Mouse (Mus musculus) brain, adult 2 months (tissue): ENCODE measurements around the gene Adcy6.

Experiments
- DNase-seq: peaks from one replicate; pipeline ENCODE4 v3.0.0; 2011; ENCODE audit warnings: low read depth, low spot score

The Adcy6 gene

GRCm38 (mm10) chr15:98609331-98610130 is at the start of gene Adcy6:
TSS of gene Adcy6 (minus strand) at chr15:98610076.
- peak; percentile 84 for DNase-seq

DNA sequence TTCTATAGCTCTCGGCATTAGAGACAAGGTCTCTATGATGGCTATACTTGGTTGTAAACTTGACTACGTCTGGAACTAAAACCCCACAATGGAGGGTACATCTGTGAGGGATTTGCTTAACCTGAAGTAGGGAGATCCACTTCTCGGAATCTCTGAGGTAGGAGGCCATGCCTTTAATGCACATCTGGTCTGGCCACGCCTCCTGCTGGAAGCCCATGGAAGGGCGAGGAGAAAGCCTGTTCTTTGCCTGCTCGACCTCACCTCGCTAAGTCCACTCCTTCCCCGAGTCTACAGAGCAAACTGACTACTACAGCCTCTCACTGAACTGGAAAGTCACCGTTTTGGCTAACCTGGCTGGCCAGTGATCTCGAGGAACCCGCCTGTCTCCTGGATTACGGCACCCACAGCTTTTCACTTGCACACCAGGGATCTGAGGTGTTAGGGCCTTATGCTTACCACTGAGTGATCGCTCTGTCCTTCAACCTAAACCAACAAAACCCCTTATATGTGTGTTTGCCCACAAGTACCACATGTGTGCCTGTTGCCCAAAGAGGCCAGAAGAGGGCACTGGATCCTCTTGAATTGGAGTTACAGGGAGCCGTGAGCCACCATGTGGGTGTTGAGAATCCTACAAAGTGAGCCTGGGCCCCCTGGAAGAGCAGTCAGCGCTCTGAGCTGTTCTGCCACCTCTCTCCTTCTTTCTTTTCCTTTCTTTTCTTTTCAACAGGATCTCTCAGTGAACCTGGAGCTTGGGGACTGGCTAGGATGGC is 47.3 kb upstream of the Adcy6 start:
- no peak for DNase-seq

DNA sequence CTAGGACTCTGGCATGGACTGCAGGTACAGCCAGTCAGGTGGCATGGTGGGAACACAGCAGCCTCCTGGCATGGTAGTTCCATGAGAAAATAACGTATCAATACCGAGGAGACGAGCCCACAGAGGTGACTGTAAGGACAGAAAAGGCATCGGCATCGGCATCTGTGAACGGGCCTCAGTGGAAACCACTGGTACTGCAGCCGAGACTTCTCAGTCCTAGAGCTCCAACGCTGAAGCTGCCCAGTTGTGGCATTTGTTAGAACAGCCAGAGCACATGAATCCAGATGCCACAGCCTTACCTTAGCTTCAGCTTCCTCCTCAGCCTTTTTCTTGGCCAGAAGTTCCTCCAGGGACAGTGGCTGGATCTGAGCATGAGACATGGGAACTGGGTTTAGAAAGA is 42.3 kb upstream of the Adcy6 start:
- DNase-seq, result no peak

DNA sequence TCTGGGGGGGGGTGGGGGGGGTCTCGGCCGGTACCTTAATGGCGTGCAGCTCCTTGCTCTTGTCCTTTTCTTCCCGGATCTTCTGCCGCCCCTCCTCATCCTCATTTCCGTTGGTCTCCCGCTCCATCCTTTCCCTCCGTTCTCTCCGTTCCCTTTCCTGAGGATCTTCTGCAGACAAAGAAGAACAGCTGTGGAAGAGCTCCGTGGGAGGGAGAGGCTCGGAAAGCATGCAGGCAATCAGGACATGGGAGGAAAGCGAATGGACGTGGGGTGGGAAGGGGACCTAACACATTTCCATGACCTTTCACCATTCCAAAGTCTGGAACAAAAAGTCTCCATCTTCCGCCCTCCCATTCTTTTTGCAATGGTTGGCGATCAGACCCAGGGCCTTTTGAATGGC is 41.6 kb upstream of the Adcy6 start:
- DNase-seq, result peak; percentile 56

GRCm38 (mm10) chr15:98648071-98648470 is 38.2 kb upstream of the Adcy6 start:
- DNase-seq, result peak; percentile 73

DNA sequence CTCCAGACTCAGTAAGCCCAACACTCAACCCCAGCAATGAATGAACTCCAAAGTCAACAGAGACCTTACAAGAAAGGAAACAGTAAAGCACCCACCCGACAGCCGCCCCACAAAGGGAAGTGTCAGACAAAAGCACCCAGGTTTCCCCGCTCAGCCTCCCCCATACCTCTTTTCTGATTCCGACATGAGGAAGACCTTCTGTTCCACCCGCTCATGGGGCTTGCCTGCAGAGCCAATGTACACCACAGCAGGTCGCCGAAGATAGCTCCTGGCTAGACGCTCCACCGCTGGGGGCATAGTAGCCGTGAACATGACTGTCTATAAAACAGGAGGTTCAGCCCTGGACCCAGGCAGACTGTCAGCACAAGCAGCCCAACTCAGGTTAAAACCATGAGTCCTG is 37.4 kb upstream of the Adcy6 start:
- DNase-seq, result peak; percentile 64

- DNase-seq, result no peak
These were observed 36.9 kb upstream of the Adcy6 start for GRCm38 (mm10) chr15:98646737-98647136.

- DNase-seq, result no peak
These were observed 35.5 kb upstream of the Adcy6 start for GRCm38 (mm10) chr15:98645057-98646026.

- no peak for DNase-seq
These were observed 34.5 kb upstream of the Adcy6 start for GRCm38 (mm10) chr15:98644406-98644805.

- DNase-seq, result peak; percentile 58
These were observed 30.3 kb upstream of the Adcy6 start for GRCm38 (mm10) chr15:98640157-98640556.

DNA sequence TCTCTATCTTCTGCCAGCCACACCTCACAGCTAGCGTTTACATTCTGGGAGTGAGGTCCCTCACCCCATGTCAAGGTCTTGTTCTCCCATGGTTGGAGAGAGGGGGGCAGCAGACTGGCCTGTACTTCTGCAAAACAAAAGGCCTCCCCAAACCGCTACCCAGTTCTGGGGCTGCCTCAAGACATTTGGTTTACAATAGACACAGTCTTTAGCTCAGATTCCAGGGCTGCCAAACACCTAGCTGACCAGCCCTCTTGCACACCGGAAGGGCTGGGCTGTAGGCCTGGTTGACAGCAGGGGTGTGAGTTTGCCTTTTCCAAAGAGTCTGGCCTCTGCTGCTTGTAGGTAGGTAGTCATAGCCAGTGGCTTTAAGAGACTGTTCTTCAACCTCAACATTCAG is 27.3 kb upstream of the Adcy6 start:
- DNase-seq, result no peak

DNA sequence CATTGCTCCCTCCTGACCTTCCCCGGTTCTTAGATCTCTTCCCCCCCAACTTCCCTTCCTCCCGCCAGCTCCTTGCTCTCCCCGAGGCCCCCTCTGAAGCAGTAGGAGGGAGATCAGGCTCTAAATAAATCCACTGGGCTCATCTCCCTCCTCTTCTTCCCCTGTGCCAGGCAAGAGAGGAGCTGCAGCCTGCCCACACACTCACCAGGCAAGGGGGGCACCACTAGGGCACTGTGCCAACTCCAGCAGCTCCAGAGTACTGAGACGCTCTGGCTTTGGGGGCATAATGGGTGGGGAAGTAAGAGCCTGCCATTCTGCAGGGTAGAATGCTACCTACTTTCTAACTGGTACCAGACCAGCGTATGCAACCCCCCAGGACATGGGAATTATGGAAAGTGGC is 26.6 kb upstream of the Adcy6 start:
- peak; percentile 87 for DNase-seq

DNA sequence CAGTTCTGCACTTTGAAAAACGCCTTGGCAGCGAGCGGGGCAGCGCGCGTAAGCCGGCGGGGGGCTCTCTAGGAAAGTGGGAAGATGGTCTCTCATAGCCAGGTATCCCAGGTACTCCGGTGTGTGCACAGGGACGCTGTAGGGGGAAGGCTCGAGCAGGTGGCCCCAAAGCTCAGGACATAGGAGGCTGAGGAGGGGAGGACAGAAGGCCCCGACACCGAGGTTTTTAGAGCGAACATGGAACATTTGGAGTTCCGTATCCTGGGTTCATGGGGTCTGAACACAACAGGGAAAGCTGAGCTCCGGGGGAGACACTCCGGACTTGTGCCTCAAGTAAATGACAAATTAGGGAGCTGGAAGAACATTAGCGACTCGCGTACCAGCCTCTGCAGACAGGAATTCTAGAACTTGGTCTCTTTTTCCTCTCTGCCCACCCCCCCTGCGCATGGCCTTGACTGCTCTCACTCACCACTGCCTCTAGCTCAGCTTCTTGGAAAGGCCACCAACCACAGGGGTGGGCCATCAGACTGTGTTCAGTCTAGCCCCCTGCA is 25.5 kb upstream of the Adcy6 start:
- peak; percentile 49 for DNase-seq

DNA sequence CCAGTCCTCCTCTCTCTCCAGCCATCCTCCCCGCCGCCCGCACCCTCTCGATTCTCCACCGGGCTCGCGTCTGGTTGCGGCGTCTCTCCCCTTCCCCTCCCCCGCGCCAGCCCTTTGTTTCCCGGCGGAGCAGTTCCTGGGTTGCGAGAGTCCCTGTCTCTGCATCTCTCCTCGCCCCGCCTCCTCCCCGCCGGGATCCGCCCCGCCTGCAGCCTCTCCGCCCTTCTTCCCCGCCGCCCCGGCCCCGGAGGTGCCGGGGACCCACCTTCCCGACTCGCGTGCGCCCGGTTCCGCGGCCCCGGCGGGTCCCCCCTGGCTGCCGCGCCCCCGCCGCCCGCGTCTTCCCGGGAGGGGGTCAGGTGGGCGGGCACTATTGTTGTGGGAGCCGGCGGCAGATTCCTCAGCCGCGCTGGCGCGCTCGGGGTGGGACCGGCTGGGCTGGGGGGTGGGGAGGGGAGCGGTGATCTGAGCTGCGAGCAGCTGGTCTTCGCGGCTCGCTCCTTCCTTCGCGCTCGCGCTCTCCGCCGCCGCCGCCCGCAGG is 24.7 kb upstream of the Adcy6 start:
- peak; percentile 87 for DNase-seq

DNA sequence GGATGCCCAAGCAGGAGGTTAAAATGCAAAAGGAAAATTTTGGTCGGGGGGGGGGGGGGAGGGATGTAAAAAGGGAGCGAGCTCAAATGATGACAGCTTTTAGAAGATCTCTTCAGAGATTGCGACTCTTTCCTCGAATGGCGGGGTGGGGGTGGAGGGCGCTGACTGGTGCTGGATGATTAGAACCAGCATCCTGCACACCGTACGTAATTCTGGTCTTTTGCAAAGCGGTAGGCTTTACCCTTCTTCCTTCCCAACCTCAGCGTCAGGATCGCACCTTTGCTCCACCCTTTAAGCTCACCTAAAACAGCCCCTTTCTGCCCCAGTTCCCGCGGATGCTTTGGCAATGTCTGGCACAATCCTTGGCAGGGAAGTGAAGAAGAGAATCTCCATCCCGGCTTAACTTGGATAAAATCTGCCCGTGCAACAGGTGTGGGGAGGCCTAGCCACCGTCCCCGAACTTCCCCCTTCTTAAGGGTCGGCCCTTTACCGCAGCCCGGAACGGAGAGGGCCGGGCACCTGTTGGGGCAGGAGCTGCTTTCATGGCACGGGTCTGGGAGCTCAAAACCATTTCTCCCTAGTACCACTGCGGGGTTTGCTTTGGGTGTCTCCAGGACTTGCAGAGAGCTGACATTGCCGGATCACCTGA is 24.1 kb upstream of the Adcy6 start:
- peak; percentile 41 for DNase-seq

- peak; percentile 53 for DNase-seq
These were observed 23.0 kb upstream of the Adcy6 start for GRCm38 (mm10) chr15:98632921-98633320.

GRCm38 (mm10) chr15:98632107-98632744 is 22.4 kb upstream of the Adcy6 start:
- DNase-seq, result peak; percentile 82

GRCm38 (mm10) chr15:98631493-98631892 is 21.6 kb upstream of the Adcy6 start:
- DNase-seq, result peak; percentile 71

- no peak for DNase-seq
These were observed 20.7 kb upstream of the Adcy6 start, which contains the start of gene Cacnb3 for GRCm38 (mm10) chr15:98630540-98630939. TSS of gene Cacnb3 (plus strand) at chr15:98630840.

DNA sequence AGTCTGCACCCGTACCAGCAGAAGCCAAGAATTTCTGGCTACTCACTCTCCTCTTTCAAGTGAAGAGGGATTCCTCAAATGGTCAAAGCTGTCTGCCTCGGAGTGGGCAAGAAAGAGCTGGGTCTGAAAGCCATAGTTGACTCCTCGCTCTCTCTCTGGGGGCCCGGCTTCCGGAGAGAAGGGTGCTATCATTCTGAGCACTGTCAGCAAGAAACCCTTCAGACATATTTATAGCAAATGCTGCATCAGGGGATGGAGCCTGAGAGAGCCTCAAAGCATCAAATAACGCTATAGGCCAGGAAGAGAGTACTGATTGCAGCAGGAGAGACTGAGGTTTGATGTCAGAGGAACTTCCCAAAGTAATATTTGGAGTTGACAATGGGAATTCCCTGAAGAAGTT is 19.6 kb upstream of the Adcy6 start:
- no peak for DNase-seq
